Mouse (Mus musculus): ENCODE results near the gene Pgc. TPM values are rescaled to one million over a fixed set of nuclear protein-coding genes. Genes with fewer than 3 reads are reported as not detected.

Pgc gene
- total and polyA plus RNA-seq, 2 experiments from 2014 or later: not detected

DNA sequence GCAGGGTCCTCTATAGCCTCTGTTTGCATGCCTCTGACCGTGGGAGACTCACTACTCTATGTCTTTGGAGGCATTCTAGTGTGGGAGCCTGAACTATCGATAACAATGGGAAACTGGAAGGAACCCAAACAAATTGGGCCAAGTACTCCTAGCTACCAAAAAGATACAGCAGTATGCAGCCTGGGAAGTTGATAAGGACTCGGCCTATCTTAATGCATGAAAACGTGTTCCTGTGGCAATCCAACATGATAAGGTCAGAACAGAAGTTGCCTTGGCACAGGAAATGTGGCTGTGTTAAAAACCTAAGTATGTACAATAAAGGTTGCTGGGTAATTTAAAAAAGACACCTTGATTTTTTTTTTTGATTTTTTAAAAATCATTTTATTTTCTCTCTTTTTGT, 5.5 kb upstream of the Pgc start:
- TF ChIP-seq CTCF (IDR thresholded peaks at IDR 0.05; ENCODE audit: low read depth): no peak
- H3K4me1 ChIP-seq (ENCODE audit: insufficient read depth): no peaks in the 10 kb centered on the region
- no peaks in the 10 kb centered on the region for H3K9me3 ChIP-seq (ENCODE audit: low read length)
- H3K9ac ChIP-seq: no peak overlapping the region
- ATAC-seq: no peak
- H3K4me3 ChIP-seq (ENCODE audit: low read depth, low read length): no peak overlapping the region
- WGBS: 75% methylated on average over 4 of the region's 4 CpGs
- no peak overlapping the region for H3K27ac ChIP-seq (ENCODE audit: low read depth, low read length)
- no peaks in the 10 kb centered on the region for H3K27me3 ChIP-seq (ENCODE audit: insufficient read depth, low read length)
- no peak for DNase-seq
- H3K4me2 ChIP-seq (ENCODE audit: low read depth): no peak overlapping the region
- H3K36me3 ChIP-seq (ENCODE audit: insufficient read depth): no peaks in the 10 kb centered on the region

DNA sequence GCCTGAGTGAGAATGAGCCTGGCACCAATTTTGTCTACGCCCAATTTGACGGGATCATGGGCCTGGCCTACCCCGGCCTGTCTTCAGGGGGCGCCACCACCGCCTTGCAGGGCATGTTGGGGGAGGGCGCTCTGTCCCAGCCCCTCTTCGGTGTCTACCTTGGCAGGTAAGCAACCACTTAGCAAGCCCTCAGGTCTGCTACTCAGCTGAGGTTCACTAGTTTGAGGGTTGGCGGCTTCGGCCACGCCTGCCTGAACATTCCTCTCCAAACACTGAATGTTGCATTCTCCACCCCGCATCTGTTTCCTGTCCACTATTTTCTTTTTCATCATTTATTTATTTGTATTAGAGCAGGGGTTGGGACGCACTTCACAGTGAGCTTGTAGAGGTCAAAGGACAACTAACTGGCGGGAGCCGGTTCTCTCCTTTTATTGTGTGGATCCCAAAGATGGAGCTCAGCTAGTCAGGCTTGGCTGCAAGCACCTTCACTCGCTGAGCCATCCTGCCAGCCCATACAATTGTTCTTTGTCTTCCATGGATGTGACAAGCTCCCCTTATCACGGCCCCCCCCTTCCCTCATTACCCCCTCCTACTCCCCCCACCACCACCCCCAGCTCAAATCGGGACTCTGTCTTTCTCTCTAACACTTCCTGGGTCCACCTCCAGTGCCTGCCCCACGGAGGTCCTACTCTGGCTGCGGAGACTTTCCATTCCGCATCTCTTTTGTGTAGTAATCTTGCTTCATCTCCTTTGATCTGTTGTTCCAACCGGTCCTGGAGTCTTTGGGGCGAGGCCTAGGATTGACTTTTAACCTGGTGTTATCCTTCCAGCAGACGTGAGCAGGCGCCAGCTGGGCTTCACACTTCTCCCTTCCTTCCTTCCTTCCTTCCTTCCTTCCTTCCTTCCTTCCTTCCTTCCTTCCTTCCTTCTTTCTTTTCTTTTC, 4.3 kb downstream of the Pgc start:
- H3K9ac ChIP-seq: no peak overlapping the region
- H3K4me3 ChIP-seq (ENCODE audit: low read depth, low read length): no peak overlapping the region
- DNase-seq (no peak), ATAC-seq (no peak)
- TF ChIP-seq CTCF (IDR thresholded peaks at IDR 0.05; ENCODE audit: low read depth): no peak
- WGBS: 50% methylated on average over 24 of the region's 24 CpGs
- no peaks in the 10 kb centered on the region for H3K27me3 ChIP-seq (ENCODE audit: insufficient read depth, low read length)
- no peak overlapping the region for H3K27ac ChIP-seq (ENCODE audit: low read depth, low read length)
- H3K4me2 ChIP-seq (ENCODE audit: low read depth): no peak overlapping the region
- H3K4me1 ChIP-seq (ENCODE audit: insufficient read depth): no peaks in the 10 kb centered on the region
- H3K9me3 ChIP-seq (ENCODE audit: low read length): no peaks in the 10 kb centered on the region
- H3K36me3 ChIP-seq (ENCODE audit: insufficient read depth): no peaks in the 10 kb centered on the region

DNA sequence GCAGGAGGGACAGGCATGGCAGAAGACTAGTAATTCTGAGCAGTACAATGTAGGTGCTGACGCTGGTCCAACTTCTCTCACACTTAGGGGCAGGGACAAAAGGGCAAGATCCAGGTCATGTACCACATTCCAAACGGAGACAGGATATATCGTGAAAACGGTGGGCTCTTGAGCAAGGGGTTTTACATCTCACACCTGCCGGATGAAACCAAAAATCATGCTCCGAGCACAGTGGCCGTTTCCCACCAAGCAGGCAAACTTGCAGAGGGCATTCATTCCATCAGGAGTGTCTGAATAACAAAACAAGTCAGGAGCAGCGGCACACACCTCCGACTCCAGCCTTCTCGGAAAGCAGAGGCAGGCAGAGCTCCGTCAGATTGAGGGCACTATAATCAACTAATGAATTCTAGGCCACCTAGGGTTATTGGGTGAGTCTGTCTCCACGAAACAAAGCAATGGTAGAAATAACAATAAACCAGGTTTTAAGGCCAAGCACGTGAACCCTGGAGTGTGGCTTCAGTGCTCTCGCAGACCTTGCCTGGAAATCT, 9.0 kb downstream of the Pgc start:
- 74% methylated on average over 14 of the region's 14 CpGs for WGBS
- ATAC-seq (no peak), DNase-seq (no peak)
- Histone ChIP-seq H3K9me3 (ENCODE audit: low read length) (no peaks in the 10 kb centered on the region), H3K36me3 (ENCODE audit: insufficient read depth) (no peaks in the 10 kb centered on the region), H3K9ac (no peak overlapping the region), H3K27ac (ENCODE audit: low read depth, low read length) (no peak overlapping the region), H3K27me3 (ENCODE audit: insufficient read depth, low read length) (peaks cover 14% of the 10 kb centered on the region), H3K4me1 (ENCODE audit: insufficient read depth) (0 out of 2 replicates have a peak, but pooled peaks cover 3% of the 10 kb centered on the region), H3K4me2 (ENCODE audit: low read depth) (no peak overlapping the region), H3K4me3 (ENCODE audit: low read depth, low read length) (no peak overlapping the region)
- no peak for TF ChIP-seq CTCF (IDR thresholded peaks at IDR 0.05; ENCODE audit: low read depth)

DNA sequence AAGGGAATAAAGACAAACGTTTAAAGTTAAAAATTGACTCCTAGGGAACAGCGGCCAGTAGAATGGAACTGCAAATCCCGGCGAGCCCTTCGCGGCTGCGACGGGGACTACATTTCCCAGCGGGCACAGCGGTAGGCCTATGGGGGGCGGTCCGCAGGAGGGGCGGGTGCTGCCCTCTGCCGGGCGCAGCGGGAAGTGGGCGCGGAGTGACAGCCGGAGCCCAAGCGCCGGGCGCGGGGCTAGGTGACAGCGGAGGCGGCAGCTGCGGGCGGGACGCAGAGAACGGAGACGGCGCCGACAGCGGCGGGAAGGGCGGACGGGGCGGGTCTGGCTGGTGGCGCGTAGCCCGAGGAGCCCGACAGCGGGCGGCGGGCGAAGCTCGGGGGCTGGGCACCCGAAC, 10.2 kb downstream of the Pgc start, which contains the start of gene Tfeb:
TSS of gene Tfeb (plus strand) at position 175 of the 400 bp plus-strand sequence.
- Histone ChIP-seq H3K4me1 (ENCODE audit: insufficient read depth) (0 out of 2 replicates have a peak, but pooled peaks cover 3% of the 10 kb centered on the region), H3K27ac (ENCODE audit: low read depth, low read length) (no peak within 1 kb of the TSS), H3K9me3 (ENCODE audit: low read length) (no peaks in the 10 kb centered on the region), H3K4me3 (ENCODE audit: low read depth, low read length) (peak within 1 kb of the TSS; percentile 52), H3K27me3 (ENCODE audit: insufficient read depth, low read length) (peaks cover 14% of the 10 kb centered on the region), H3K4me2 (ENCODE audit: low read depth) (peak within 1 kb of the TSS; percentile 95), H3K36me3 (ENCODE audit: insufficient read depth) (no peaks in the 10 kb centered on the region), H3K9ac (peak within 1 kb of the TSS; percentile 46)
- TF ChIP-seq CTCF (IDR thresholded peaks at IDR 0.05; ENCODE audit: low read depth): peak; percentile 96
- WGBS: 2% methylated on average over 37 of the region's 47 CpGs
- peak; percentile 95 for DNase-seq
- ATAC-seq: peak; percentile 95

DNA sequence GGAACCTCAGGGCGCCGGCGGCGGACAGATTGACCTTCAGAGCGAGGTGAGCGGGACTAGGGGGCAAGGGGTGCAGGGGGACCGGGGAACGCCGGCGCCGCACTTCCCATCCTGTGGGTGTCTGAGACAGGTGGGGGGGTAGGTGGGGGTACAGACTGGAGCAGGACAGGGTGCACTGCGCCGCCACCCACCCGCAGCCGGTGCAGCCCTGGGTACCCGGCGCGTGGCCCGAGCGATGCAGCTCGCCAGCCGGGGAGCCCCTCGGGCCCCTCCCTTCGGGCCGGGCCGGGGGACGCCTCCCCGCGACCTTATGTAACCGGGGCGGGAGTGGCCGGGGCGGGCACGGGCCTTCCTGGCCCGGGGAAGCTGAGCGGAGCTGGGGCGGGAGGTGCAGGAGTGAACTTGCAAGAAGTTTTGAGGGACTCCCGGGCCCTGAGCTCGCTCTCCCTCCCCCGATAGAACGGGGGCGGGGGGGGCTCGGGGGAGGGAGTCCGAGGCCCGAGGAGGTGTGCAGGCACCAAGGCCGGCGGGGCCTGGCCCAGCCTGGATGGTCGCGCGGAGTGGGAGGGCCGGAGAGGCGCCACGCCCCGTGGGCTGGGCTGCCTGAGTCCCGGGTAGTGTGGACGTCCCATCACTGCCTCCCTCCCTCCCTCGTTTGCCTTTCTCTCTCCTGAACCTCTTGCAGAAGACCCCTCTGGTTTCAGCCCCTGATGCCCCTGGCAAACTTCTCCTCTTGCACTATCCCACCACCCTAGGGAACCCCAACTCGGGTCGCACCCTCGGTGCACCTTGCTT, 10.8 kb downstream of the Pgc start:
- 3% methylated on average over 31 of the region's 60 CpGs for WGBS
- TF ChIP-seq CTCF (IDR thresholded peaks at IDR 0.05; ENCODE audit: low read depth): no peak
- Histone ChIP-seq H3K9me3 (ENCODE audit: low read length) (no peaks in the 10 kb centered on the region), H3K4me2 (ENCODE audit: low read depth) (peak overlapping the region; percentile 95), H3K4me1 (ENCODE audit: insufficient read depth) (0 out of 2 replicates have a peak, but pooled peaks cover 3% of the 10 kb centered on the region), H3K9ac (peak overlapping the region; percentile 46), H3K36me3 (ENCODE audit: insufficient read depth) (no peaks in the 10 kb centered on the region), H3K27me3 (ENCODE audit: insufficient read depth, low read length) (peaks cover 14% of the 10 kb centered on the region), H3K4me3 (ENCODE audit: low read depth, low read length) (peak overlapping the region; percentile 52), H3K27ac (ENCODE audit: low read depth, low read length) (no peak overlapping the region)
- DNase-seq: peak; percentile 12
- ATAC-seq: peak; percentile 47

DNA sequence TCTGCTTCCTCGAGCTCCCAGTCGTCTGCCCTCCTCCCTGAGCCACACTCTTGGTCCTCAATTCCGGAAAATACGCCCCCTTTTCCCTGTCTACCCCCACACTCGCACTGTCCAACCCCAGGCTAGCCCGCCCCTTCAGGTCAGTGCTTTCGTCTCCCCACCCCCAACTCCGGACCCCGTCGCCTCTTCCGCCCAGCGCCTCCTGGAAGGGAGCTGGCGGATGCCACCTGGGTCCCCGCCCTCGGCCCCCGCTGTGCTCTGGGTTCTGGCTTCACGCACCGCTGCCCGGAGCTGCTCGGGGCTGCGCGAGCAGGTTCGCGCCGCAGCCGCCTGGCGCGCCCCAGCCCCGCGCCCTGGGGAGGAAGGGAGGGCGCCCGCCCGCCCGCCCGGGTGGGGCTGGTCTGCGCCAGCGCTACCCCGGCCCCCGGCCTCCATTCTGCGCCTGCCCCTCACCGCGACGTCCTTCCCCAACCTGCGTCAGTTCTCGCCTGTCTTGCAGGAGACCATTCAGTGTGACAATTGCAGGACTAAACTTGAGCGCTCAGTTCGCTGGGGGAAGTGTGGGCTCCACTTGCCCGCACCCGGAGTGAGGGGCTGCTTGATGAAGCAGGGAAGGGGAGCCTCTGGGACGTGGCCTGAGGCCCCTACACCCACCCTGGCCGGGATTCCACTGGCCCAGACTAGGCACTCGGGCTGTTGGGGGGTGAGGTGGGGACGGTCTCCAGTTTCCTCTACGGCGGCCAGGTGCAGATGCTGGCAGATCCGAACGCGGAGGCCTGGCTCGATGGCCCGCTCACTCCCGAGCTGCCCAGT, 11.6 kb downstream of the Pgc start:
- DNase-seq: no peak
- H3K4me2 ChIP-seq (ENCODE audit: low read depth): peak overlapping the region; percentile 95
- H3K9me3 ChIP-seq (ENCODE audit: low read length): no peaks in the 10 kb centered on the region
- 0 out of 2 replicates have a peak, but pooled peaks have one; percentile 16 for ATAC-seq
- WGBS: 3% methylated on average over 60 of the region's 61 CpGs
- H3K27ac ChIP-seq (ENCODE audit: low read depth, low read length): no peak overlapping the region
- H3K4me3 ChIP-seq (ENCODE audit: low read depth, low read length): peak overlapping the region; percentile 52
- H3K4me1 ChIP-seq (ENCODE audit: insufficient read depth): 0 out of 2 replicates have a peak, but pooled peaks cover 3% of the 10 kb centered on the region
- peak overlapping the region; percentile 41 for H3K9ac ChIP-seq
- no peaks in the 10 kb centered on the region for H3K36me3 ChIP-seq (ENCODE audit: insufficient read depth)
- TF ChIP-seq CTCF (IDR thresholded peaks at IDR 0.05; ENCODE audit: low read depth): no peak
- peaks cover 14% of the 10 kb centered on the region for H3K27me3 ChIP-seq (ENCODE audit: insufficient read depth, low read length)

Measured in forebrain, postnatal 0 days (tissue).